In the genomic region with DNA sequence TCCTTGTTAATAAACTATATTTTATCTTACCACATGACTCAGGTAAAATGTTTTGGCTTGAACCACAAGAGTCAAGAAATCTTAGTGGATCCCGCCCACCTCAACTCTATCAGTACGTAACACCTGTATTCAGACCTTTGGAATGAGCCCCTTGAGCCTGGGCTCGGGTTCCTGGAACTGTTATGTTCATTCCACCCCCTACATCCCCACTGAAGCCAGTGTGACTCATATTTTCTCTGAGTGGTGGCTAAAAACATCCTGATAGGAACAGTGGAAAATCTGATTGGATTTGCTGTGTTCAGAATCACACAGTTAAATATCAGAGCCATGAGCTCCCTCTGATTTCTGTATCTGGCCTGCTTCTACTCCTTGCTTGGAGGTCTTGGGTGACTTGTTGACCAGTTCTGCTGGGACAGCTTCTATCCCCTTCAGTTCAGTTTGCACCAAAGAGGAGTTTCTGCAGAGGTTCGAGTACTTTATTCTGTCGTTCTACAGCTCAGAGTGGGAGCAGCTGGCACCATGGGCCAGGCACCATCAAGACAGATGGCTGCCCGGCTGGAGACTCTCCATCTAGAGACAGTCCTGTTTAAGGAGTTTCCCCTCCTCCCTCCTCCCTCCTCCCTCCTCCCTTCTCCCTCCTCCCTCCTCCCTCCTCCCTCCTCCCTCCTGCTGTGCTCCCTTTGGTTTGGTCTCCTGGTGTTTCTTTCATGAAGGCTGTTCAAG, we compare ENCODE assay signal across 8 mouse cellular contexts.
DNase-seq lines count a peak whose midpoint lies in the region.
"Had no signal": no experiment of that assay in that cellular context is flagged by ENCODE, and none has a peak within 500 bp of the region (broad histone marks: within the 10 kb centered on the region; RNA-seq: fewer than 3 reads in every experiment).

No protein-coding gene starts in this region.

- intact Hi-C loops in left cerebral cortex, postnatal 10 days (cut with DNase I): loop anchor here (10.0 kb wide), 1 partner anchor 732 kb away; no protein-coding TSS in a partner anchor
- intact Hi-C loops in heart, postnatal 10 days (cut with DNase I): loop anchor here (5.0 to 10.0 kb wide), 2 partner anchors 196 to 732 kb away; no protein-coding TSS in a partner anchor

- DNase-seq in retina, embryonic 14.5 days (ENCODE audit: low spot score): peak; percentile 14
- DNase-seq in retina, postnatal 1 day: no peak
- DNase-seq in cerebellum, postnatal 25 days: peak; percentile 93 to 95
- DNase-seq in left cerebral cortex, postnatal 10 days (ENCODE audit: extremely low spot score in 1 of 2, low spot score in 2 of 2): peak; percentile 56 to 67
- no peak for DNase-seq in kidney, adult 18-20 months
- no peak for DNase-seq in heart, postnatal 10 days
- DNase-seq in adrenal gland, adult 18-20 months (ENCODE audit: low spot score in 2 of 2): no peak
- DNase-seq: kidney, adult 8-10 months had no signal

Comparison
In these comparisons a context has a peak if more than half of its experiments do, and no peak if none do; other contexts are left out.
1. DNase-seq: peak in retina, embryonic 14.5 days (single experiment), cerebellum, postnatal 25 days (2 of 2) and left cerebral cortex, postnatal 10 days (2 of 2); none in retina, postnatal 1 day (single experiment), kidney, adult 18-20 months (single experiment), heart, postnatal 10 days (0 of 2) and adrenal gland, adult 18-20 months (0 of 2).